Mouse (Mus musculus): Measurements from ENCODE around the gene Prl8a1.

The Prl8a1 gene

GRCm38 (mm10) chr13:27582071-27582470 lies at the start of gene Prl8a1:
Gene Prl8a1 (minus strand): TSS chr13:27582171.
- no peak for DNase-seq (ENCODE audit: low read depth)

DNA sequence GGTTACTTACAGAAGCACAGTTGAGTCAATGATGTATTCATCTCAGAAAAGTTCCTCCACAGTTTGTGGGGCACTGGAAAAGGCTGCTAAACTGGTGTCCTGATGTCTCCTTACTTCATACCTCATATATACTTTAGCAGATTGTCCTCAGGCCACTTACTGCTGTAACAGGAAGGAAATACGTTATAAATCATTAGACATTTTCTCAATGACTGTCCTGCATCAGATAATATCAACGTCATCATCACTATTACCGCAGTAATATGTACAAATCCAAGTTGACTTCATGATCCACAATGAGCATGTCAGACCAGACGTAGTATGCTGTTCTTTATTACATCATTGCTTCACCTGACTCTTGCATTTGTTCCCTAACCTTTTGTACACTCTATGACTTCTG lies 28.5 kb upstream of the Prl8a1 start, which contains the start of gene Prl7b1:
Prl7b1 (minus strand) TSS at position 101 of the 400 bp plus-strand sequence.
- DNase-seq (ENCODE audit: low read depth): no peak

DNA sequence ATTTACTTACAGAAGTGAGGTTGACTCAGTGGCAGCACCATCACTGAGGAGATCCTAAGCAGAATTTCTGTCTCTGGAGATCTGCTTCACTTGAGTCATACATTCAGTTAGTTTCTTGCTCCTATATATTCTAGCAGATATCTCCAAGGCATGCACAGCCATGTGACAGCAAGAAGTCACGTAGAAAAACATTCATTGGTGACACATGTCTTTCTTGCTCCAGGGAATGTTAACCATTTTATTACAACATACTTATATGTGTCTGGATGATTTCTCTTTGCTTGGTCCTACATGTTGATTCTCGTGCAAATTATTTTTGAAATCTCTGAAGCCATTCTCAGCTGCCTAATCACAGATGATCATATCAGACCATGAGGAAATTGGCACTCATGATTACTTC lies 17.5 kb downstream of the Prl8a1 start, which contains the start of gene Prl8a9:
Prl8a9 (minus strand) TSS at position 101 of the 400 bp plus-strand sequence.
- DNase-seq (ENCODE audit: low read depth): no peak

DNA sequence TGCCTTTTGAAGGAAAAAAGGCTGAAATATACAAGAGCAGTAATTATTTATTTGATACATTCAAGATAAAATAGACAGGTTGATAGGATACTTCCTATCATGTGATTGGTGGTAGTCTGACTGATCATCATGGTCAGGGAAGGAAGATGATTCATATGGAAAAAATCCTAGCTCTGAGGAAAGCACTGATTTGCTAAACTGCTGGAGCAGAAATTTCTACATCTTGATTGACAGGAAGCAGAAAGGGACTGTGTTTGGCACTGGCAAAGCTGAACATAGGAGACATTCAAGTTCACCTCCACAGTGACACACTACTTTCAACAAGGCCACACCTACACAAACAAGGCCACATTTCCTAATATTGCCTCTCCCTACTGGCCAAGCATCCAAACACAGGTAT lies 28.6 kb downstream of the Prl8a1 start:
- DNase-seq (ENCODE audit: low read depth): peak; percentile 19

All from NIH3T3 (cell line).